Mouse (Mus musculus): ENCODE results near the gene Cttnbp2. TPM values are rescaled to one million over a fixed set of nuclear protein-coding genes. Genes with fewer than 3 reads are reported as not detected.

Gene Cttnbp2
- total RNA-seq, 2 experiments from 2014 or later, result not detected

GRCm38 (mm10) chr6:18474541-18474940 is 40.1 kb downstream of the Cttnbp2 start:
- no peak for ATAC-seq (replicated peaks; ENCODE audit: low FRiP score, poor library complexity, severe bottlenecking)

- ATAC-seq (replicated peaks; ENCODE audit: low FRiP score, poor library complexity, severe bottlenecking), result no peak
These were observed 45.4 kb downstream of the Cttnbp2 start for GRCm38 (mm10) chr6:18469206-18469605.

- ATAC-seq (replicated peaks; ENCODE audit: low FRiP score, poor library complexity, severe bottlenecking), result no peak
These were observed 46.9 kb downstream of the Cttnbp2 start for GRCm38 (mm10) chr6:18467777-18468176.

- ATAC-seq (replicated peaks; ENCODE audit: low FRiP score, poor library complexity, severe bottlenecking), result no peak
These were observed 48.4 kb downstream of the Cttnbp2 start for GRCm38 (mm10) chr6:18466227-18466626.

GRCm38 (mm10) chr6:18465626-18466025 is 49.0 kb downstream of the Cttnbp2 start:
- no peak for ATAC-seq (replicated peaks; ENCODE audit: low FRiP score, poor library complexity, severe bottlenecking)

- ATAC-seq (replicated peaks; ENCODE audit: low FRiP score, poor library complexity, severe bottlenecking), result no peak
These were observed 55.0 kb downstream of the Cttnbp2 start for GRCm38 (mm10) chr6:18459657-18460056.

GRCm38 (mm10) chr6:18450551-18451193 is 64.0 kb downstream of the Cttnbp2 start:
- ATAC-seq (replicated peaks; ENCODE audit: low FRiP score, poor library complexity, severe bottlenecking), result no peak

- ATAC-seq (replicated peaks; ENCODE audit: low FRiP score, poor library complexity, severe bottlenecking), result no peak
These were observed 66.6 kb downstream of the Cttnbp2 start for GRCm38 (mm10) chr6:18448078-18448477.

GRCm38 (mm10) chr6:18446917-18447316 is 67.7 kb downstream of the Cttnbp2 start:
- no peak for ATAC-seq (replicated peaks; ENCODE audit: low FRiP score, poor library complexity, severe bottlenecking)

GRCm38 (mm10) chr6:18446359-18446758 is 68.3 kb downstream of the Cttnbp2 start:
- ATAC-seq (replicated peaks; ENCODE audit: low FRiP score, poor library complexity, severe bottlenecking), result no peak

- ATAC-seq (replicated peaks; ENCODE audit: low FRiP score, poor library complexity, severe bottlenecking), result no peak
These were observed 68.9 kb downstream of the Cttnbp2 start for GRCm38 (mm10) chr6:18445747-18446146.

GRCm38 (mm10) chr6:18442303-18442702 is 72.3 kb downstream of the Cttnbp2 start:
- peak; percentile 95 for ATAC-seq (replicated peaks; ENCODE audit: low FRiP score, poor library complexity, severe bottlenecking)

GRCm38 (mm10) chr6:18440918-18441532 is 73.6 kb downstream of the Cttnbp2 start:
- ATAC-seq (replicated peaks; ENCODE audit: low FRiP score, poor library complexity, severe bottlenecking), result 0 out of 2 replicates have a peak, but pooled peaks have one; percentile 28

- no peak for ATAC-seq (replicated peaks; ENCODE audit: low FRiP score, poor library complexity, severe bottlenecking)
These were observed 78.4 kb downstream of the Cttnbp2 start for GRCm38 (mm10) chr6:18436127-18436812.

- ATAC-seq (replicated peaks; ENCODE audit: low FRiP score, poor library complexity, severe bottlenecking), result peak; percentile 93
These were observed 79.7 kb downstream of the Cttnbp2 start for GRCm38 (mm10) chr6:18434828-18435531.

- ATAC-seq (replicated peaks; ENCODE audit: low FRiP score, poor library complexity, severe bottlenecking), result peak; percentile 42
These were observed 80.3 kb downstream of the Cttnbp2 start for GRCm38 (mm10) chr6:18434355-18434754.

- ATAC-seq (replicated peaks; ENCODE audit: low FRiP score, poor library complexity, severe bottlenecking), result no peak
These were observed 82.3 kb downstream of the Cttnbp2 start for GRCm38 (mm10) chr6:18432362-18432761.

GRCm38 (mm10) chr6:18431891-18432290 is 82.8 kb downstream of the Cttnbp2 start:
- ATAC-seq (replicated peaks; ENCODE audit: low FRiP score, poor library complexity, severe bottlenecking), result no peak

GRCm38 (mm10) chr6:18430062-18430461 is 84.6 kb downstream of the Cttnbp2 start:
- no peak for ATAC-seq (replicated peaks; ENCODE audit: low FRiP score, poor library complexity, severe bottlenecking)

GRCm38 (mm10) chr6:18424822-18425221 is 89.8 kb downstream of the Cttnbp2 start:
- no peak for ATAC-seq (replicated peaks; ENCODE audit: low FRiP score, poor library complexity, severe bottlenecking)

Data from erythroblast, adult 5-6 weeks (primary cell).